Mouse (Mus musculus): ENCODE data around the gene Rpl27. TPM values are rescaled to one million over a fixed set of nuclear protein-coding genes. Genes with fewer than 3 reads are reported as not detected.
"Not testable (repeated sequence)": the region's sequence is repeated elsewhere in the genome, so short reads cannot be mapped to it uniquely, and the experiment has no call there.

The Rpl27 gene
- total RNA-seq, 4 experiments from 2014 or later = 29.2 to 41.5 (median 39.2) TPM

- DNase-seq (ENCODE audit: low spot score) = peak; percentile 74
Observed at GRCm38 (mm10) chr11:101467477-101468262, 25.6 kb downstream of the Rpl27 start.

- DNase-seq (ENCODE audit: low spot score) = no peak
Observed at GRCm38 (mm10) chr11:101468263-101468688, 26.2 kb downstream of the Rpl27 start.

- DNase-seq (ENCODE audit: low spot score) = no peak
Observed at GRCm38 (mm10) chr11:101468731-101469130, 26.6 kb downstream of the Rpl27 start.

GRCm38 (mm10) chr11:101469155-101469554, 27.1 kb downstream of the Rpl27 start:
- DNase-seq (ENCODE audit: low spot score) = no peak

- DNase-seq (ENCODE audit: low spot score) = no peak
Observed at GRCm38 (mm10) chr11:101470206-101470605, 28.1 kb downstream of the Rpl27 start.

GRCm38 (mm10) chr11:101471926-101472325, 29.8 kb downstream of the Rpl27 start:
- DNase-seq (ENCODE audit: low spot score) = no peak

- no peak for DNase-seq (ENCODE audit: low spot score)
Observed at GRCm38 (mm10) chr11:101472336-101472735, 30.2 kb downstream of the Rpl27 start.

- DNase-seq (ENCODE audit: low spot score) = not testable (repeated sequence)
Observed at GRCm38 (mm10) chr11:101473686-101474085, 31.6 kb downstream of the Rpl27 start.

- no peak for DNase-seq (ENCODE audit: low spot score)
Observed at GRCm38 (mm10) chr11:101474298-101474697, 32.2 kb downstream of the Rpl27 start.

GRCm38 (mm10) chr11:101476361-101476760, 34.3 kb downstream of the Rpl27 start:
- not testable (repeated sequence) for DNase-seq (ENCODE audit: low spot score)

- DNase-seq (ENCODE audit: low spot score) = no peak
Observed at GRCm38 (mm10) chr11:101477194-101477551, 35.1 kb downstream of the Rpl27 start.

- DNase-seq (ENCODE audit: low spot score) = no peak
Observed at GRCm38 (mm10) chr11:101477552-101478211, 35.6 kb downstream of the Rpl27 start.

- no peak for DNase-seq (ENCODE audit: low spot score)
Observed at GRCm38 (mm10) chr11:101479171-101479635, 37.1 kb downstream of the Rpl27 start.

- DNase-seq (ENCODE audit: low spot score) = no peak
Observed at GRCm38 (mm10) chr11:101480912-101481311, 38.8 kb downstream of the Rpl27 start.

GRCm38 (mm10) chr11:101483804-101484203, 41.7 kb downstream of the Rpl27 start:
- no peak for DNase-seq (ENCODE audit: low spot score)

GRCm38 (mm10) chr11:101484245-101484644, 42.1 kb downstream of the Rpl27 start:
- DNase-seq (ENCODE audit: low spot score) = no peak

- DNase-seq (ENCODE audit: low spot score) = no peak
Observed at GRCm38 (mm10) chr11:101484814-101485213, 42.7 kb downstream of the Rpl27 start.

GRCm38 (mm10) chr11:101485509-101486028, 43.5 kb downstream of the Rpl27 start:
- no peak for DNase-seq (ENCODE audit: low spot score)

- DNase-seq (ENCODE audit: low spot score) = no peak
Observed at GRCm38 (mm10) chr11:101486126-101486525, 44.0 kb downstream of the Rpl27 start.
